Mouse (Mus musculus): ENCODE data around the gene Cftr.

Cftr gene

DNA sequence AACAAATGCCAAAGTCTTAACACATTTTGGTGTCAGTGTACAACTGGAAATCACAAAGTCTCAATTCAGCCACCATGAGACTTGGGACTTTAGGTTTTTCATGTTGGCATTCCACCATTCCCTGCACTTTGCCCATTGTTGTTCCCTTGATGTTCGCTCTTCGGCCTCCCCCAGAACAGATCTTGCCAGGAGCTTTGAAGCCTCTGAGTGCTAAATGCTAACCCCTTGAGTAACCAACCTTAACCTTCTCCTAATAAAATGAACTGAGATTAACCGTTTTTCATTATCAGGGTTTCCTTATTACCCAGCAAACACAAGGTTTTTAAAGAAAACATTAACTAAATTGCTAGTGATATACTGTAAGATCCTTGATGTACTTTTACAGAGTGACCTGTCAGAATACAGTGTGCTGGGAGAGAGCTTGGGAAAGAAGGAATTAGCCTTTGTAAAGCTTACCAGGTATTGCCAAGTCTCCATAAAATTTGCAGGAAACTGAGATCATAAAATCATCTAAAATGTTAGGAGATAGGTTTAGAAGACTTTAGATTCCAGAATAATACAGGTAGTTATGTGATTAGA lies 144.0 kb downstream of the Cftr start:
- DNase-seq (ENCODE audit: low read depth), result no peak

DNA sequence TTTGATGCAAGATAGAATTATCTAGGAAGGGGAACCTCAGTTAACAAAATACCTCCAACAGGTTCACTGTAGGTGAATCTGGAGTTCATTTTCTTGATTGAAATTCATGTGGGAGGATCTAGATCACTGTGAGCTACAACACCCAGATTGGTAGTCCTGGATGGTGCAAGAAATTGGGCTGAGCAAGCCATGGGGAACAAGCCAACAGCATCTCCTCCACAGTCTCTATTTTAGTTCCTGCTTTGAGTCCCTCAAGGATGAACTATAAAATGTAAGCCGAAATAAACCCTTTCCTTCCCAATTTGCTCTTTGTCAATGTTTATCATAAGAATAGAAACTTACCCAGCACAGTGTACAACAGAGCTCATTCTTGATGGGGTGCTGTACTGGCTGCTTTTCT lies 152.5 kb downstream of the Cftr start:
- no peak for DNase-seq (ENCODE audit: low read depth)

DNA sequence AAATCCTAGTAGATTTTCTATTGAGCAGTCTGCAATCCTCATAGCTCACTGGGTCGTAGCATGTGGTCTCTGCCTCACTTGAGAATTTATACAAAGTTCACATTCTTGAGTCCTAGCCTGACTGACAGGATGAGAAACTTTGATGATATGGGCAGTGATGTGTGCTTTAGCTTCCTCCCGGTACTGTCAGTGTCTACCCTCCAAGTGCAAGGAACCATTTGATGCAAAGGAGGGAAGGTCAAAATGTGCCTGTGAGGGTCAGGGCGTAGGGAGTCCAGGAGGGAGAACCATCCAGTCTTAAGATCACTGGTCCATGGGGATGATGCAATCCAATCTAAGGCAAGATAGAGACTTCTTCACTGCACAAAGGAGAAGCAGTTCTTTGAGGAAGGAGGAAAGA lies 164.9 kb downstream of the Cftr start:
- DNase-seq (ENCODE audit: low read depth), result no peak

DNA sequence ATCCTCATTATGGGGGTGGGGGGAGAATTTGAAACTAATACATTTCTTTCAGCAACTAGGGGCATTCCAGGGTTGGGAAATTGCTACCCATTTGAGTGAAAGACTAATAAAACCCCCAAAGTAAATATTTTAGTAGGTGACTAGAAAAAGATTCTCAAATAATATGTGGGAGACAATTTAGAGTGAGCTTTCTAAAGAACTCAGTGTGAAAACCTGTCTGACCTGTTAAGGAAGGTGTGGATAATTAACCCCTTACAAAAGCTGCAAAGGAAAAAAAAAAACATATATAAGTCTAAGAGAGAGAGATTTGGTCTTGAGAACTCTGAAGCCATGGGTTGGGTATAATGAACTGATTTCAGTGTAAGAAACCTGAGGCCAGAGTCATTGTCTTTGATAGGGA lies 167.8 kb downstream of the Cftr start:
- DNase-seq (ENCODE audit: low read depth), result no peak

DNA sequence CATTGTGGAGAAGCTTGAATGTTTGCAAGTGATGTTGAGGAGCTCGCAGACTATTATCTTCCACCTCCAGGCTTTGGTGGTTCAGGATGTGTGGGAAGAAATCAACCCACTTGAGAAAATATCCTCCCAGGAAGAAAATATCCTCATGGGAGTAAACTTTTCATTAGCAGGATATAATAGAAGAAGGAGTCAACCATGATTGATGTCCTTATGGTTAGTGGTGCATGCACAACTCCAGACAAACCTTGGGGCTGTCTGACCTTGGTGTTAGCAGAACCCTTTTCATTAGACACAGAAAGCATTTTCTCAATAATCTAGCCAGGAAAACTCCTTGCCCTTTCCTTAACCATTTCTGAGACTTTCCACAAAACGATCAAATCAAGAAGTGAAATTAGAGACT lies 173.8 kb downstream of the Cftr start:
- no peak for DNase-seq (ENCODE audit: low read depth)

DNA sequence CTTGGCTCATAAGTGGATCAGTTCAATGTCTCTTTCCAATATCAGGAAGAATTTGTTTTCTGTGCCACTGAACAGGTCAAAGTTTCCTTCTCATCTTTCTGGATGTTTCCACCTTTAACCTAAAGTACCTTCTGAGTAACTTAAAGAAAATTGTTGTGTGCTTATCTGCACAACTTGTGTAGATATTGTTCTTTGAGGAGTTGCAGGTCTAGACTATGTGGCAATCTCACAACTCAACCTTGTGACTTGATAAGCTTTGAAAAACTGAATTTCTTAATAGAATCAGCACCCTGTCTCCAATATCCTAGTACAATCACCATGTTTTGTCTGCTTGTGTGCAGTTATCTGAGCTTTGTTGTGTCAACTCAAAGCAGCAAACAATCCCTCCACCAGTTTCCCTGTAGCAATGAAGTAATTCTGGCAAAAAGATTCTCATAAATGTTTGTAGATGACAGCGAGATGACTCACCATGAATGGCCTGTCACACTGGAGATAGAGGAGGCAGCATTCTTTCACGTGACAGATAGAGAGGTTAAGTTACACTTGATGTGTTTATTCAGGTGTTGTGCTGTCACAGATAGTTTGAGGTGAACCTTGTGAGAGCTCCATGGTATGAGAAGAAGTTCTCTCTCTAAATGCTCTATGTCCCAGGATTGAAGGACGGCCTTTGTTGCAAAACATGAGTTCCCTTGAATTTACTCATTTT lies 178.8 kb downstream of the Cftr start:
- no peak for DNase-seq (ENCODE audit: low read depth)

DNA sequence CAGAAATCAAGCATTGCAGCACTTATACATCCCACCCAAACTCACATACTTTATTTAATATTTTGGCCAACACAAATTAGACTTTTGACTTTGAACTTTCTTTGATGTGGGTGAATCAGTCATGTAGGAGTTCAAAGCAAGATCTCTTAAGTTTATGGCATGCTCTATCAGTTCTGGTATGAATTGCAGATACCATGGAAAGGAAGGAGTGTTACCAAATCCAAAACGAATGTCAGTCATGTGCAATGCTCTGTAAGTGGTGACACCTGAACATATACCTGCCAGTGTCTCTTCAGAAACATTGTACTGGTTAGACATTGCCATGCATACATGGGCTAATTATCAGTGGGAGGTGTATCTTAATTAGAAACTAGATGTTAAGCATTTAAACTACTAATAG lies 189.7 kb downstream of the Cftr start:
- no peak for DNase-seq (ENCODE audit: low read depth)

DNA sequence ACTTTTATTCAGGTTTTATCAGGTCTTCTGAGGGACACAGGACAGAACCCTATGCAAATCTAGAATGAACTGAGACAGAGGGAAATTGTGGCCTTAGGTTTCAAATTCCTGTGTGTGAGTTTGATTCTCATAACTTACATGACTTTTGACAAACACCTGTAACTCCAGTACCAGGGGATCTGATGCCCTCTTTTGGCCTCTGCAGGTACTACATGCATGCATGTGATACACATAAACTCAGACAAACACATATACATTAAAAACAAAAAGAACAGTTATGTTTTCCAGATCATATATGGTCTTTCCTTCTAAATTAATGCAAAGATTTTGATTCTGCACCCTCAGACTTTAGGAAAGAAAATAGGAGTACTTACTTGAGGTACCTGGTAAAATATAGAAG lies 190.5 kb downstream of the Cftr start:
- no peak for DNase-seq (ENCODE audit: low read depth)

DNA sequence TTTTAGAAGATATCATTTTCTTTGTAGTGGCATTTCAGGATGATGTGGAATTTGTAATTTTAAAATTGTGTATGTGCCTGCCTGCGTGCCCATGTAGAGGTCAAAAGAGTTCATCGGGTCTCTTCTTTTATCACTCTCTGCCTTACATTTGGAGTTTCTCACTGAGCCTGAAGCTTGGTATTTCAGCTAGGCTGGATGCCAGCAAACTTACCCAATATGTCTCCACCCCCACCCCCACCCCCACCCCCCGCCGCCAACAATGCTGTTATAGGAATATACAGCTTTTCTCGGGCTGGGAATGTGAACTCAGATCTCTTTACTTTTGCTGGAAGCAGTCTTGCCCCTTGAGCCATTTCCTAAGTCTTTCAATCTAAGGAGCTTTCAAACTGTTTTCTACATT lies 191.7 kb downstream of the Cftr start:
- DNase-seq (ENCODE audit: low read depth), result no peak

DNA sequence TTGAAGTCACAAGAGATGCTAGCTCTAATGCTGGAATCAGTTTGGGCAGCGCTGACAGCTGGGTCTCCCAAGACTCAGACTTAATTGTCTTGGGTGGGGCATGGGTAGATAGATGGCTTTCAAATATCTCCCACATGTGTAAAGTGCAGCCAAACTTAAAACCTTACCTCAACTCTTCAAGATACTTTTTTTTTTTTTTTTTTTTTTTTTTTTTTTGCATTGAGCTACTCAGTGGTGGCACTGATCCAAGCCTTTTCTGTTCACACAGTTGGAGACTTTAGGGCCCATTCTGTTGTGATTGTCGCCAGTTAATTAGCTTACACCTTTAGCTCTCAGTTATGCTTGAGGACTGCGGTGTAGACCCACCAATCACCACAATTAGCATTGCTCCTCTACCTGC lies 198.6 kb downstream of the Cftr start:
- no peak for DNase-seq (ENCODE audit: low read depth)

DNA sequence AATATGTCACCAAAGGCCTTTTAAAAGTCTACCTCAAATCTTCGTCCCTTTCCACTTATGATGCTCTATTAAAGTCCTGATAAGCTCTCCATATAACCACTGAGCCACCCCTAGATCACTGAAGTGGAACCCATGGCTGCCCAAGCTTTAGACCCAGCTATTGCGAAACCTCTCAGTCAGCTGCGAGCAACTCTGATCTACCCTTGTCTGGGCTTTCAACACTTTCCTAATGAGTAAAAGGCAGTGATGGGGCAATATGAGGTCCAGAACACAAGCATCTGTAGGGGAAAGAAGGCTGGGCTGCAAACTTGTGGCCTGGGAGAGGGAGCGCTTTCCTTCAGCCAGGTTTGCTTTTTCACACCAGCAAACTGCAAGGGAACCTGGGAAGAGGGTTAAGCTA lies 199.2 kb downstream of the Cftr start:
- no peak for DNase-seq (ENCODE audit: low read depth)

All from fibroblast of lung, adult 2 months (primary cell).